Mouse (Mus musculus) stomach, postnatal 0 days (tissue): ENCODE data around the gene Sema4c.

ENCODE experiments used
- CTCF ChIP-seq: IDR thresholded peaks from 2 replicates; pipeline ENCODE4 v1.5.1; 2016; ENCODE audit warnings: antibody characterized with exemption, low read depth, mild to moderate bottlenecking, moderate library complexity
- EP300 ChIP-seq: optimal IDR thresholded peaks from 2 replicates; pipeline ENCODE3; 2016; ENCODE audit warnings: antibody characterized with exemption

GRCm38 (mm10) chr1:36548771-36549170 lies 9.4 kb downstream of the Sema4c start:
- TF ChIP-seq EP300, result no peak
- TF ChIP-seq CTCF, result no peak
